Mouse (Mus musculus) hindbrain, embryonic 15.5 days (tissue): ENCODE measurements around the gene Smug1. TPM values are rescaled to one million over a fixed set of nuclear protein-coding genes. Genes with fewer than 3 reads are reported as not detected.

Experiments
- ATAC-seq: fragments of 200-750 bp; cut with Nextera tagmentation; 2 replicates; pipeline ENCODE4 v1.8.0; 2017; ENCODE audit warnings: low read depth, moderate number of reproducible peaks, moderate TSS enrichment; ENCODE audit not compliant: low FRiP score
- H3K27ac ChIP-seq: fragments of 300-500 bp; sonication (generic); replicated peaks from 2 replicates; pipeline ENCODE4 v1.5.1; 2015; ENCODE audit warnings: mild to moderate bottlenecking, inconsistent platforms
- H3K27me3 ChIP-seq: fragments of 300-500 bp; sonication (generic); 2 replicates; pipeline ENCODE4 v1.6.1; 2015; ENCODE audit warnings: control low read depth, inconsistent platforms
- H3K36me3 ChIP-seq: fragments of 300-500 bp; sonication (generic); 2 replicates; pipeline ENCODE4 v1.6.1; 2015; ENCODE audit warnings: control low read depth, inconsistent platforms
- H3K4me1 ChIP-seq: fragments of 300-500 bp; sonication (generic); replicated peaks from 2 replicates; pipeline ENCODE4 v1.6.1; 2015; ENCODE audit warnings: control low read depth, inconsistent platforms
- H3K4me2 ChIP-seq: fragments of 300-500 bp; sonication (generic); 2 replicates; pipeline ENCODE4 v1.6.1; 2015; ENCODE audit warnings: moderate library complexity, mild to moderate bottlenecking, inconsistent platforms
- H3K4me3 ChIP-seq: fragments of 300-500 bp; sonication (generic); 2 replicates; pipeline ENCODE4 v1.5.1; 2015; ENCODE audit warnings: mild to moderate bottlenecking, inconsistent platforms
- H3K9ac ChIP-seq: fragments of 300-500 bp; sonication (generic); 2 replicates; pipeline ENCODE4 v1.6.1; 2015; ENCODE audit warnings: inconsistent platforms
- H3K9me3 ChIP-seq: fragments of 300-500 bp; sonication (generic); 2 replicates; pipeline ENCODE4 v1.6.1; 2016; ENCODE audit warnings: control low read depth, inconsistent platforms
- WGBS: fragments of 180-500 bp; shearing (Covaris S2); methylation state at CpG from one replicate; pipeline ENCODE4 v1.1.7; 2015; 5-methylcytosine and 5-hydroxymethylcytosine counted together
- polyA plus RNA-seq: library from polyadenylated mRNA; unstranded; fragments of >200 nt; fragmentation: Nextera tagmentation; extraction: Ambion mirVana; gene quantifications from 2 replicates; pipeline ENCODE4 v1.2.1, GENCODE M21; 2015

The Smug1 gene
- polyA plus RNA-seq = 26.9 and 31.1 TPM in 2 replicates

GRCm38 (mm10) chr15:103167042-103167615, at the start of gene Smug1:
Gene Smug1, minus strand, starts transcription at chr15:103167092.
- peaks cover 49% of the 10 kb centered on the region for H3K4me1 ChIP-seq
- H3K4me3 ChIP-seq = 0 out of 2 replicates have a peak within 1 kb of the TSS, but pooled peaks have one; percentile 10
- no peaks in the 10 kb centered on the region for H3K36me3 ChIP-seq
- peaks cover 35% of the 10 kb centered on the region for H3K27me3 ChIP-seq
- H3K9ac ChIP-seq = peak within 1 kb of the TSS; percentile 8; the same call in 1 of the 2 replicates
- H3K4me2 ChIP-seq = peak within 1 kb of the TSS; percentile 90
- WGBS = 37% methylated on average over 6 of the region's 6 CpGs
- no peak for ATAC-seq
- H3K27ac ChIP-seq = peak within 1 kb of the TSS; percentile 70
- H3K9me3 ChIP-seq = no peaks in the 10 kb centered on the region

GRCm38 (mm10) chr15:103216052-103216451, 49.2 kb upstream of the Smug1 start:
- 25% methylated on average over 2 of the region's 2 CpGs for WGBS
- no peak overlapping the region for H3K9ac ChIP-seq

GRCm38 (mm10) chr15:103214971-103215907, 48.3 kb upstream of the Smug1 start:
- ATAC-seq = peak; percentile 95
- peak overlapping the region; percentile 64 for H3K4me2 ChIP-seq
- peak overlapping the region; percentile 49 for H3K9ac ChIP-seq

More at GRCm38 (mm10) chr15:103216052-103216451, 49.2 kb upstream of the Smug1 start:
- Histone ChIP-seq H3K27me3 (no peaks in the 10 kb centered on the region), H3K4me3 (0 out of 2 replicates have a peak overlapping the region, but pooled peaks have one; percentile 49), H3K36me3 (peaks cover 18% of the 10 kb centered on the region), H3K9me3 (no peaks in the 10 kb centered on the region), H3K4me1 (peaks cover 44% of the 10 kb centered on the region), H3K27ac (peak overlapping the region; percentile 91), H3K4me2 (peak overlapping the region; percentile 64)
- ATAC-seq = no peak

GRCm38 (mm10) chr15:103214149-103214548, 47.3 kb upstream of the Smug1 start:
- ATAC-seq = no peak
- peaks cover 44% of the 10 kb centered on the region for H3K4me1 ChIP-seq
- H3K4me2 ChIP-seq = peak overlapping the region; percentile 51
- H3K4me3 ChIP-seq = peak overlapping the region; percentile 27
- H3K9me3 ChIP-seq = no peaks in the 10 kb centered on the region
- no peaks in the 10 kb centered on the region for H3K27me3 ChIP-seq
- peak overlapping the region; percentile 36; the same call in 1 of the 2 replicates for H3K9ac ChIP-seq
- 16% methylated on average over 2 of the region's 2 CpGs for WGBS
- peak overlapping the region; percentile 73 for H3K27ac ChIP-seq
- H3K36me3 ChIP-seq = peaks cover 18% of the 10 kb centered on the region

More at GRCm38 (mm10) chr15:103214971-103215907, 48.3 kb upstream of the Smug1 start:
- Histone ChIP-seq H3K27me3 (no peaks in the 10 kb centered on the region), H3K36me3 (peaks cover 18% of the 10 kb centered on the region), H3K9me3 (no peaks in the 10 kb centered on the region), H3K27ac (peak overlapping the region; percentile 91), H3K4me3 (peak overlapping the region; percentile 49), H3K4me1 (peaks cover 44% of the 10 kb centered on the region)
- WGBS = under 1% methylated on average over 15 of the region's 15 CpGs

- H3K4me1 ChIP-seq = peaks cover 11% of the 10 kb centered on the region
- no peak overlapping the region for H3K4me3 ChIP-seq
- H3K9ac ChIP-seq = no peak overlapping the region
- no peaks in the 10 kb centered on the region for H3K27me3 ChIP-seq
- H3K9me3 ChIP-seq = no peaks in the 10 kb centered on the region
- H3K36me3 ChIP-seq = peaks cover 44% of the 10 kb centered on the region
- no peak for ATAC-seq
- H3K4me2 ChIP-seq = no peak overlapping the region
- no peak overlapping the region for H3K27ac ChIP-seq
- WGBS = 59% methylated on average over 2 of the region's 2 CpGs
Measured at GRCm38 (mm10) chr15:103205156-103205555, 38.3 kb upstream of the Smug1 start.

- Histone ChIP-seq H3K36me3 (peaks cover 56% of the 10 kb centered on the region), H3K4me2 (no peak overlapping the region), H3K4me3 (no peak overlapping the region), H3K27ac (peak overlapping the region; percentile 77), H3K4me1 (peaks cover 11% of the 10 kb centered on the region), H3K9ac (no peak overlapping the region), H3K27me3 (no peaks in the 10 kb centered on the region), H3K9me3 (no peaks in the 10 kb centered on the region)
- 49% methylated on average over 6 of the region's 6 CpGs for WGBS
- no peak for ATAC-seq
Measured at GRCm38 (mm10) chr15:103202088-103202793, 35.3 kb upstream of the Smug1 start.

GRCm38 (mm10) chr15:103197785-103198184, 30.9 kb upstream of the Smug1 start:
- no peak for ATAC-seq
- Histone ChIP-seq H3K27me3 (no peaks in the 10 kb centered on the region), H3K36me3 (peaks cover 43% of the 10 kb centered on the region), H3K9me3 (no peaks in the 10 kb centered on the region), H3K4me2 (no peak overlapping the region), H3K4me1 (peaks cover 11% of the 10 kb centered on the region), H3K4me3 (no peak overlapping the region), H3K9ac (no peak overlapping the region), H3K27ac (no peak overlapping the region)
- 78% methylated on average over 4 of the region's 4 CpGs for WGBS

- H3K27ac ChIP-seq = no peak overlapping the region
- no peak overlapping the region for H3K9ac ChIP-seq
- WGBS = 94% methylated on average over 1 of the region's 1 CpGs
- H3K4me3 ChIP-seq = no peak overlapping the region
- H3K4me2 ChIP-seq = no peak overlapping the region
- no peaks in the 10 kb centered on the region for H3K9me3 ChIP-seq
- no peak for ATAC-seq
- H3K4me1 ChIP-seq = peaks cover 2% of the 10 kb centered on the region; the same call in 1 of the 2 replicates
- no peaks in the 10 kb centered on the region for H3K27me3 ChIP-seq
- peaks cover 48% of the 10 kb centered on the region for H3K36me3 ChIP-seq
Measured at GRCm38 (mm10) chr15:103196835-103197234, 29.9 kb upstream of the Smug1 start.

GRCm38 (mm10) chr15:103193606-103194005, 26.7 kb upstream of the Smug1 start:
- 0 out of 2 replicates have a peak, but pooled peaks cover 8% of the 10 kb centered on the region for H3K4me1 ChIP-seq
- H3K4me2 ChIP-seq = no peak overlapping the region
- no peak overlapping the region for H3K27ac ChIP-seq
- no peak overlapping the region for H3K9ac ChIP-seq
- H3K4me3 ChIP-seq = no peak overlapping the region
- ATAC-seq = no peak
- peaks cover 37% of the 10 kb centered on the region for H3K36me3 ChIP-seq
- no peaks in the 10 kb centered on the region for H3K27me3 ChIP-seq
- WGBS = 80% methylated on average over 2 of the region's 2 CpGs
- H3K9me3 ChIP-seq = no peaks in the 10 kb centered on the region

GRCm38 (mm10) chr15:103190531-103191462, 23.9 kb upstream of the Smug1 start:
- Histone ChIP-seq H3K9me3 (no peaks in the 10 kb centered on the region), H3K4me3 (no peak overlapping the region), H3K27me3 (no peaks in the 10 kb centered on the region), H3K4me1 (0 out of 2 replicates have a peak, but pooled peaks cover 8% of the 10 kb centered on the region), H3K27ac (no peak overlapping the region), H3K9ac (no peak overlapping the region), H3K36me3 (peaks cover 17% of the 10 kb centered on the region), H3K4me2 (no peak overlapping the region)
- 60% methylated on average over 10 of the region's 10 CpGs for WGBS
- no peak for ATAC-seq

GRCm38 (mm10) chr15:103190083-103190482, 23.2 kb upstream of the Smug1 start:
- Histone ChIP-seq H3K4me1 (0 out of 2 replicates have a peak, but pooled peaks cover 8% of the 10 kb centered on the region), H3K27ac (no peak overlapping the region), H3K4me2 (no peak overlapping the region), H3K9ac (no peak overlapping the region), H3K27me3 (no peaks in the 10 kb centered on the region), H3K4me3 (no peak overlapping the region), H3K9me3 (no peaks in the 10 kb centered on the region), H3K36me3 (peaks cover 15% of the 10 kb centered on the region; the same call in 1 of the 2 replicates)
- WGBS = 62% methylated on average over 7 of the region's 7 CpGs
- no peak for ATAC-seq
